Mouse (Mus musculus) C2C12 (cell line): ENCODE measurements around the gene Gfra1. TPM values are rescaled to one million over a fixed set of nuclear protein-coding genes. Genes with fewer than 3 reads are reported as not detected.

Experiments
- H3K27me3 ChIP-seq: one replicate; pipeline ENCODE4 v1.6.1; 2011; ENCODE audit not compliant: control insufficient read depth, insufficient read depth, insufficient read length
- H3K36me3 ChIP-seq: one replicate; pipeline ENCODE4 v1.6.1; 2011; ENCODE audit not compliant: control insufficient read depth, insufficient read depth
- H3K4me3 ChIP-seq: one replicate; pipeline ENCODE4 v1.5.1; 2011; ENCODE audit warnings: mild to moderate bottlenecking, control low read depth; ENCODE audit not compliant: poor library complexity, insufficient read depth, severe bottlenecking
- H3K79me2 ChIP-seq: one replicate; pipeline ENCODE4 v1.6.1; 2011; ENCODE audit not compliant: control insufficient read depth, insufficient read depth
- H3K79me3 ChIP-seq: one replicate; pipeline ENCODE4 v1.6.1; 2011; ENCODE audit warnings: low read depth, control low read depth
- H3ac ChIP-seq: one replicate; pipeline ENCODE3; 2011; ENCODE audit warnings: low read depth; ENCODE audit not compliant: control insufficient read depth, insufficient read length
- CEBPB ChIP-seq: IDR thresholded peaks from one replicate; pipeline ENCODE4 v1.6.1; 2011; ENCODE audit warnings: low read depth, mild to moderate bottlenecking, control low read depth, moderate library complexity
- CTCF ChIP-seq: IDR thresholded peaks from one replicate; pipeline ENCODE4 v1.5.1; 2011; ENCODE audit not compliant: control insufficient read depth, insufficient read depth, insufficient read length
- FOSL1 ChIP-seq: IDR thresholded peaks from one replicate; pipeline ENCODE4 v1.8.0; 2011; ENCODE audit warnings: mild to moderate bottlenecking, low read length; ENCODE audit not compliant: poor library complexity, insufficient read depth, severe bottlenecking
- MAX ChIP-seq: IDR thresholded peaks from one replicate; pipeline ENCODE4 v1.6.1; 2011; ENCODE audit warnings: mild to moderate bottlenecking, control low read depth
- MYOD1 ChIP-seq: IDR thresholded peaks from one replicate; pipeline ENCODE4 v1.6.1; 2011; ENCODE audit warnings: low read depth; ENCODE audit not compliant: control insufficient read depth, insufficient read length
- MYOG ChIP-seq: IDR thresholded peaks from one replicate; pipeline ENCODE4 v1.6.1; 2011; ENCODE audit not compliant: control insufficient read depth, insufficient read length; ENCODE audit errors: extremely low read depth
- USF1 ChIP-seq: IDR thresholded peaks from one replicate; pipeline ENCODE4 v1.6.1; 2011; ENCODE audit warnings: low read depth, mild to moderate bottlenecking, control low read depth, moderate library complexity
- polyA plus RNA-seq: library from polyadenylated mRNA; unstranded; fragments of >200 nt; fragmentation: generic; extraction: Trizol; gene quantifications from one replicate; pipeline ENCODE4 v1.2.1, GENCODE M21; 2012; ENCODE audit warnings: missing spikeins

Gfra1 gene
- polyA plus RNA-seq, 1 experiment = 16.8 TPM

GRCm38 (mm10) chr19:58202627-58203026 is 253.1 kb downstream of the Gfra1 start:
- H3K4me3 ChIP-seq = no peak overlapping the region
- no peaks in the 10 kb centered on the region for H3K79me3 ChIP-seq
- TF ChIP-seq CTCF (no peak), FOSL1 (no peak), MYOG (no peak), MAX (no peak), CEBPB (no peak), MYOD1 (no peak), USF1 (no peak)
- no peaks in the 10 kb centered on the region for H3K36me3 ChIP-seq
- no peaks in the 10 kb centered on the region for H3K27me3 ChIP-seq
- no peaks in the 10 kb centered on the region for H3K79me2 ChIP-seq
- no peak overlapping the region for H3ac ChIP-seq

- Histone ChIP-seq H3ac (no peak overlapping the region), H3K79me3 (no peaks in the 10 kb centered on the region), H3K36me3 (no peaks in the 10 kb centered on the region), H3K27me3 (no peaks in the 10 kb centered on the region), H3K4me3 (no peak overlapping the region), H3K79me2 (no peaks in the 10 kb centered on the region)
- TF ChIP-seq FOSL1 = no peak
Observed at GRCm38 (mm10) chr19:58199679-58200078, 256.0 kb downstream of the Gfra1 start.

DNA sequence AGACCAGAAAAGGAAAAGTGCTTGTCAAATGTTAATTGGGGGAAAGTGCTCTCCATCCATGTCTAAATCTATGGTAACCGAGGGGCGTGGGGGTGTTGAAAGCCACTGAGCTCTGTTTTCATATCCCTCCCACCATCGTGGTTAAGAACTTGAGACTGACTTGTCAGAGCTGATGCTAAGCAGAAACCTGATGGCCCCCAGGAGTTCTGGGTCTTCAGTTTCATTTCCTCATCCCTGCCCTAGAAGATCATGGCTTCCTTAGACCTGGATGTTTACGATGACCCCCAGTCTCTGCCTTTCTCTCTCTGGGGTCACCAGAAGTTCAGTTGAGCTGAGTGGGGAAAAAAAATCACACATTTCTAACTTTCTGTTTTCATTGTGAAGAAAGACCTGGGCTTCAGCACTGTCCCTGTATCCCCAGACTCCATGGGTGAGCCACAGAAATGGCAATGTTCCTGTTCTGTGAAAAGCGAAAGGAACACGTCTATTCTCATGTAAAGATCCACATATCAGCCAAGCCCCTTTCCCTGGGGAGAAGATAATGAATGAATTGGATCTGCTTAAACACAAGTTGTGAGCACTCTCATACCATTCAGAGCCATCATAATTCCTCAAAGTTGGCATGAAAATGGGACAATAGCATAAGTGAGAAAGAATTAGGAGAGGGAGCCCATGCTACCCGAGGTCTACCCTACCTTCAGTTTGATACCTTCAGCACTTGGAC is 261.8 kb downstream of the Gfra1 start:
- Histone ChIP-seq H3K27me3 (no peaks in the 10 kb centered on the region), H3ac (no peak overlapping the region), H3K79me3 (no peaks in the 10 kb centered on the region), H3K79me2 (no peaks in the 10 kb centered on the region), H3K4me3 (no peak overlapping the region), H3K36me3 (no peaks in the 10 kb centered on the region)
- TF ChIP-seq MYOG (no peak), FOSL1 (no peak), CEBPB (no peak), CTCF (no peak), MAX (no peak), USF1 (no peak), MYOD1 (no peak)

- H3K27me3 ChIP-seq = no peaks in the 10 kb centered on the region
- no peak overlapping the region for H3K4me3 ChIP-seq
- no peaks in the 10 kb centered on the region for H3K79me3 ChIP-seq
- H3K36me3 ChIP-seq = no peaks in the 10 kb centered on the region
- TF ChIP-seq MYOD1 (no peak), CTCF (no peak), MAX (no peak), MYOG (no peak), CEBPB (no peak), USF1 (no peak), FOSL1 (no peak)
- H3ac ChIP-seq = no peak overlapping the region
- no peaks in the 10 kb centered on the region for H3K79me2 ChIP-seq
Observed at GRCm38 (mm10) chr19:58190947-58191346, 264.8 kb downstream of the Gfra1 start.

DNA sequence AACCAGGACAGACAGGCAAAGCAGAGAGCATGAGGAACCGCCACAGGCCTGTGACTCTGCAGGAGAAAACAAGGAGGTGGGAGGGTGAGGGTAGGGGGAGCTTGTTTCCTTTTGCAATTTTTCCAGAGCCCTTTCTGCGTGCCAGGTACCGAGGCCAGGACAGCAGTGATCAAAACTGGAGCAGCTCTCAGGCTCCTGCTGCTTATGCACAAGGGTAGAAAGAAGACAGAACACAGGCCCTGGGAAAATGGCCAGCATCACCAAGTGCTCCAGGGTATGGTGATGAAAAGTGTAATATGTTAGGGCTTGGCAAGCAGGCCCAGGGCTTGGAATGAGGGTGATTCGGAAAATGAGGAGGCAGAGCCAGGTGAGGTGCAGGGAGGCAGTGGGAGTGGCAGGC is 269.2 kb downstream of the Gfra1 start:
- TF ChIP-seq MAX (no peak), CEBPB (no peak)
- Histone ChIP-seq H3K4me3 (no peak overlapping the region), H3K79me3 (no peaks in the 10 kb centered on the region), H3ac (no peak overlapping the region), H3K27me3 (no peaks in the 10 kb centered on the region), H3K79me2 (no peaks in the 10 kb centered on the region), H3K36me3 (no peaks in the 10 kb centered on the region)

Other genes with a start within 250 kb of the Gfra1 start
- not detected for gene Ccdc172, start 56.1 kb upstream of the Gfra1 start, polyA plus RNA-seq
- gene Pnlip, start 196.6 kb upstream of the Gfra1 start, polyA plus RNA-seq = not detected